Mouse (Mus musculus) midbrain, postnatal 0 days (tissue): ENCODE measurements around the gene Sat2. TPM values are rescaled to one million over a fixed set of nuclear protein-coding genes. Genes with fewer than 3 reads are reported as not detected.

ENCODE experiments used
- ATAC-seq: fragments of 200-750 bp; cut with Nextera tagmentation; 2 replicates; pipeline ENCODE4 v1.8.0; 2017; ENCODE audit warnings: moderate number of reproducible peaks, mild to moderate bottlenecking, moderate TSS enrichment, moderate library complexity; ENCODE audit not compliant: low FRiP score
- DNase-seq: peaks from one replicate; pipeline ENCODE4 v3.0.0-alpha.2; 2015; ENCODE audit warnings: low spot score
- H3K27ac ChIP-seq: fragments of 300-500 bp; sonication (generic); 2 replicates; pipeline ENCODE4 v1.5.1; 2014; ENCODE audit warnings: low read depth, mild to moderate bottlenecking, low read length, mixed read lengths
- H3K27me3 ChIP-seq: fragments of 300-500 bp; sonication (generic); 2 replicates; pipeline ENCODE4 v1.6.1; 2014; ENCODE audit warnings: low read length, control low read depth, mixed read lengths; ENCODE audit not compliant: insufficient read depth
- H3K36me3 ChIP-seq: fragments of 300-500 bp; sonication (generic); 2 replicates; pipeline ENCODE4 v1.6.1; 2014; ENCODE audit warnings: low read length, control low read depth, mixed read lengths; ENCODE audit not compliant: insufficient read depth
- H3K4me1 ChIP-seq: fragments of 300-500 bp; sonication (generic); 2 replicates; pipeline ENCODE4 v1.6.1; 2014; ENCODE audit warnings: mild to moderate bottlenecking, control low read depth, antibody characterized with exemption, low read length, mixed read lengths; ENCODE audit not compliant: insufficient read depth
- H3K4me2 ChIP-seq: fragments of 300-500 bp; sonication (generic); 2 replicates; pipeline ENCODE4 v1.6.1; 2014; ENCODE audit warnings: low read depth, mild to moderate bottlenecking, low read length, mixed read lengths; ENCODE audit not compliant: poor library complexity, severe bottlenecking
- H3K4me3 ChIP-seq: fragments of 300-500 bp; sonication (generic); 2 replicates; pipeline ENCODE4 v1.5.1; 2014; ENCODE audit warnings: low read depth, mild to moderate bottlenecking, low read length, moderate library complexity
- H3K9ac ChIP-seq: fragments of 300-500 bp; sonication (generic); replicated peaks from 2 replicates; pipeline ENCODE4 v1.6.1; 2014; ENCODE audit warnings: mild to moderate bottlenecking, low read length, moderate library complexity, mixed read lengths; ENCODE audit not compliant: poor library complexity, severe bottlenecking
- H3K9me3 ChIP-seq: fragments of 300-500 bp; sonication (generic); 2 replicates; pipeline ENCODE4 v1.6.1; 2016; ENCODE audit warnings: low read length, control low read depth
- CTCF ChIP-seq: IDR thresholded peaks from 2 replicates; pipeline ENCODE4 v1.5.1; 2016; ENCODE audit warnings: antibody characterized with exemption, mild to moderate bottlenecking
- WGBS: fragments of 180-500 bp; shearing (Covaris S2); extraction: QIAGEN DNeasy Blood & Tissue Kit; methylation state at CpG from one replicate; pipeline ENCODE4 v1.1.7; 2014; 5-methylcytosine and 5-hydroxymethylcytosine counted together
- polyA plus RNA-seq: library from polyadenylated mRNA; unstranded; fragments of >200 nt; fragmentation: Nextera tagmentation; extraction: Ambion mirVana; gene quantifications from 2 replicates; pipeline ENCODE4 v1.2.1, GENCODE M21; 2015
- total RNA-seq: library from RNA; depleted of rRNA; stranded (reverse); fragments of >200 nt; gene quantifications from 2 replicates; pipeline ENCODE4 v1.2.3, GENCODE M21; 2014

Sat2 gene
- total and polyA plus RNA-seq, 2 experiments from 2014 or later = 13.3 to 29.9 TPM

GRCm38 (mm10) chr11:69592799-69593198 is 29.0 kb upstream of the Sat2 start:
- no peaks in the 10 kb centered on the region for H3K27me3 ChIP-seq
- no peak overlapping the region for H3K9ac ChIP-seq
- ATAC-seq (no peak), DNase-seq (no peak)
- TF ChIP-seq CTCF = no peak
- 91% methylated on average over 4 of the region's 4 CpGs for WGBS
- H3K9me3 ChIP-seq = no peaks in the 10 kb centered on the region
- peaks cover 37% of the 10 kb centered on the region for H3K36me3 ChIP-seq
- no peak overlapping the region for H3K27ac ChIP-seq
- no peak overlapping the region for H3K4me3 ChIP-seq
- no peak overlapping the region for H3K4me2 ChIP-seq
- no peaks in the 10 kb centered on the region for H3K4me1 ChIP-seq

- no peak overlapping the region for H3K4me2 ChIP-seq
- WGBS = 99% methylated on average over 6 of the region's 6 CpGs
These were observed 27.0 kb upstream of the Sat2 start for GRCm38 (mm10) chr11:69594853-69595252.

GRCm38 (mm10) chr11:69599436-69599835 is 22.4 kb upstream of the Sat2 start:
- H3K27ac ChIP-seq = no peak overlapping the region
- ATAC-seq = no peak

More at GRCm38 (mm10) chr11:69594853-69595252, 27.0 kb upstream of the Sat2 start:
- DNase-seq (no peak), ATAC-seq (no peak)
- H3K36me3 ChIP-seq = peaks cover 17% of the 10 kb centered on the region; the same call in 1 of the 2 replicates
- no peak overlapping the region for H3K9ac ChIP-seq
- no peak overlapping the region for H3K27ac ChIP-seq
- no peaks in the 10 kb centered on the region for H3K27me3 ChIP-seq
- TF ChIP-seq CTCF = no peak
- H3K4me3 ChIP-seq = no peak overlapping the region
- H3K9me3 ChIP-seq = no peaks in the 10 kb centered on the region
- H3K4me1 ChIP-seq = no peaks in the 10 kb centered on the region

GRCm38 (mm10) chr11:69600098-69600497 is 21.7 kb upstream of the Sat2 start:
- TF ChIP-seq CTCF = no peak
- 13% methylated on average over 6 of the region's 6 CpGs for WGBS
- ATAC-seq (peak; percentile 50; the same call in 1 of the 2 replicates), DNase-seq (peak; percentile 78)
- peaks cover 30% of the 10 kb centered on the region for H3K36me3 ChIP-seq
- no peak overlapping the region for H3K4me3 ChIP-seq
- no peak overlapping the region for H3K27ac ChIP-seq
- H3K4me1 ChIP-seq = peaks cover 8% of the 10 kb centered on the region
- no peaks in the 10 kb centered on the region for H3K9me3 ChIP-seq
- H3K27me3 ChIP-seq = no peaks in the 10 kb centered on the region
- 0 out of 2 replicates have a peak overlapping the region, but pooled peaks have one; percentile 3 for H3K9ac ChIP-seq
- H3K4me2 ChIP-seq = no peak overlapping the region

More at GRCm38 (mm10) chr11:69599436-69599835, 22.4 kb upstream of the Sat2 start:
- 14% methylated on average over 9 of the region's 9 CpGs for WGBS
- H3K4me2 ChIP-seq = no peak overlapping the region
- H3K4me3 ChIP-seq = no peak overlapping the region
- H3K9me3 ChIP-seq = no peaks in the 10 kb centered on the region
- no peak for TF ChIP-seq CTCF
- H3K9ac ChIP-seq = 0 out of 2 replicates have a peak overlapping the region, but pooled peaks have one; percentile 3
- peaks cover 8% of the 10 kb centered on the region for H3K4me1 ChIP-seq
- H3K36me3 ChIP-seq = peaks cover 32% of the 10 kb centered on the region
- H3K27me3 ChIP-seq = no peaks in the 10 kb centered on the region
- no peak for DNase-seq

GRCm38 (mm10) chr11:69601768-69602167 is 20.1 kb upstream of the Sat2 start:
- no peak overlapping the region for H3K4me2 ChIP-seq
- peaks cover 27% of the 10 kb centered on the region for H3K36me3 ChIP-seq
- TF ChIP-seq CTCF = no peak
- DNase-seq (no peak), ATAC-seq (no peak)
- 80% methylated on average over 3 of the region's 3 CpGs for WGBS
- H3K27me3 ChIP-seq = no peaks in the 10 kb centered on the region
- no peak overlapping the region for H3K9ac ChIP-seq
- H3K27ac ChIP-seq = no peak overlapping the region
- no peaks in the 10 kb centered on the region for H3K9me3 ChIP-seq
- no peak overlapping the region for H3K4me3 ChIP-seq
- H3K4me1 ChIP-seq = peaks cover 10% of the 10 kb centered on the region

- Histone ChIP-seq H3K9me3 (no peaks in the 10 kb centered on the region), H3K4me1 (peaks cover 10% of the 10 kb centered on the region), H3K4me2 (peak overlapping the region; percentile 80), H3K36me3 (peaks cover 27% of the 10 kb centered on the region), H3K27me3 (no peaks in the 10 kb centered on the region), H3K4me3 (peak overlapping the region; percentile 91), H3K27ac (peak overlapping the region; percentile 90; the same call in 1 of the 2 replicates), H3K9ac (no peak overlapping the region)
- WGBS = 80% methylated on average over 8 of the region's 8 CpGs
- TF ChIP-seq CTCF = no peak
- DNase-seq (no peak), ATAC-seq (no peak)
These were observed 18.3 kb upstream of the Sat2 start for GRCm38 (mm10) chr11:69603516-69603915.
